Mouse (Mus musculus): Measurements from ENCODE around the gene Ttc16. TPM values are rescaled to one million over a fixed set of nuclear protein-coding genes. Genes with fewer than 3 reads are reported as not detected.

Ttc16 gene
- polyA plus RNA-seq, 1 experiment = 0.14 TPM

- Histone ChIP-seq H3K79me3 (ENCODE audit: low read depth) (no peaks in the 10 kb centered on the region), H3K27me3 (ENCODE audit: control insufficient read depth, insufficient read depth, insufficient read length) (no peaks in the 10 kb centered on the region), H3ac (ENCODE audit: control insufficient read depth, insufficient read length, low read depth) (no peak overlapping the region), H3K79me2 (ENCODE audit: control insufficient read depth, insufficient read depth) (no peaks in the 10 kb centered on the region), H3K36me3 (ENCODE audit: control insufficient read depth, insufficient read depth) (peaks cover 20% of the 10 kb centered on the region), H3K4me3 (ENCODE audit: insufficient read depth, poor library complexity, severe bottlenecking) (no peak overlapping the region)
- TF ChIP-seq CTCF (IDR thresholded peaks at IDR 0.05; ENCODE audit: control insufficient read depth, insufficient read depth, insufficient read length) (no peak), CEBPB (IDR thresholded peaks at IDR 0.05; ENCODE audit: low read depth) (peak; percentile 17)
Observed at GRCm38 (mm10) chr2:32791297-32791696, 15.9 kb upstream of the Ttc16 start.

- H3K79me2 ChIP-seq (ENCODE audit: control insufficient read depth, insufficient read depth) = no peaks in the 10 kb centered on the region
- no peaks in the 10 kb centered on the region for H3K79me3 ChIP-seq (ENCODE audit: low read depth)
- no peak for TF ChIP-seq CTCF (IDR thresholded peaks at IDR 0.05; ENCODE audit: control insufficient read depth, insufficient read depth, insufficient read length)
- TF ChIP-seq MYOD1 (IDR thresholded peaks at IDR 0.05; ENCODE audit: control insufficient read depth, insufficient read length, low read depth) = no peak
- no peak for TF ChIP-seq FOSL1 (IDR thresholded peaks at IDR 0.05; ENCODE audit: insufficient read depth, low read length, poor library complexity, severe bottlenecking)
- TF ChIP-seq USF1 (IDR thresholded peaks at IDR 0.05; ENCODE audit: low read depth) = no peak
- no peak overlapping the region for H3K4me3 ChIP-seq (ENCODE audit: insufficient read depth, poor library complexity, severe bottlenecking)
- H3ac ChIP-seq (ENCODE audit: control insufficient read depth, insufficient read length, low read depth) = no peak overlapping the region
- H3K36me3 ChIP-seq (ENCODE audit: control insufficient read depth, insufficient read depth) = peaks cover 13% of the 10 kb centered on the region
- no peaks in the 10 kb centered on the region for H3K27me3 ChIP-seq (ENCODE audit: control insufficient read depth, insufficient read depth, insufficient read length)
Observed at GRCm38 (mm10) chr2:32788581-32788980, 13.1 kb upstream of the Ttc16 start.

GRCm38 (mm10) chr2:32787176-32787575, 11.7 kb upstream of the Ttc16 start:
- TF ChIP-seq CTCF (IDR thresholded peaks at IDR 0.05; ENCODE audit: control insufficient read depth, insufficient read depth, insufficient read length) = no peak
- TF ChIP-seq MYOD1 (IDR thresholded peaks at IDR 0.05; ENCODE audit: control insufficient read depth, insufficient read length, low read depth) = no peak
- no peak for TF ChIP-seq MYOG (IDR thresholded peaks at IDR 0.05; ENCODE audit: control insufficient read depth, extremely low read depth, insufficient read length)
- TF ChIP-seq USF1 (IDR thresholded peaks at IDR 0.05; ENCODE audit: low read depth) = no peak
- TF ChIP-seq FOSL1 (IDR thresholded peaks at IDR 0.05; ENCODE audit: insufficient read depth, low read length, poor library complexity, severe bottlenecking) = no peak
- no peak for TF ChIP-seq MAX (IDR thresholded peaks at IDR 0.05)
- Histone ChIP-seq H3K79me2 (ENCODE audit: control insufficient read depth, insufficient read depth) (no peaks in the 10 kb centered on the region), H3K4me3 (ENCODE audit: insufficient read depth, poor library complexity, severe bottlenecking) (no peak overlapping the region), H3K79me3 (ENCODE audit: low read depth) (no peaks in the 10 kb centered on the region), H3K36me3 (ENCODE audit: control insufficient read depth, insufficient read depth) (peaks cover 6% of the 10 kb centered on the region), H3K27me3 (ENCODE audit: control insufficient read depth, insufficient read depth, insufficient read length) (no peaks in the 10 kb centered on the region), H3ac (ENCODE audit: control insufficient read depth, insufficient read length, low read depth) (no peak overlapping the region)

- Histone ChIP-seq H3K36me3 (ENCODE audit: control insufficient read depth, insufficient read depth) (peaks cover 1% of the 10 kb centered on the region), H3K4me3 (ENCODE audit: insufficient read depth, poor library complexity, severe bottlenecking) (no peak within 1 kb of the TSS), H3ac (ENCODE audit: control insufficient read depth, insufficient read length, low read depth) (no peak within 1 kb of the TSS), H3K79me3 (ENCODE audit: low read depth) (no peaks in the 10 kb centered on the region), H3K79me2 (ENCODE audit: control insufficient read depth, insufficient read depth) (no peaks in the 10 kb centered on the region), H3K27me3 (ENCODE audit: control insufficient read depth, insufficient read depth, insufficient read length) (no peaks in the 10 kb centered on the region)
- no peak for TF ChIP-seq CEBPB (IDR thresholded peaks at IDR 0.05; ENCODE audit: low read depth)
Observed at GRCm38 (mm10) chr2:32784048-32784681, 8.7 kb upstream of the Ttc16 start, which contains the start of gene Cfap157. Gene Cfap157, minus strand, starts transcription at chr2:32784428.

GRCm38 (mm10) chr2:32781710-32782109, 6.3 kb upstream of the Ttc16 start:
- peaks cover 15% of the 10 kb centered on the region for H3K79me2 ChIP-seq (ENCODE audit: control insufficient read depth, insufficient read depth)
- no peak overlapping the region for H3ac ChIP-seq (ENCODE audit: control insufficient read depth, insufficient read length, low read depth)
- peaks cover 3% of the 10 kb centered on the region for H3K79me3 ChIP-seq (ENCODE audit: low read depth)
- H3K36me3 ChIP-seq (ENCODE audit: control insufficient read depth, insufficient read depth) = peaks cover 23% of the 10 kb centered on the region
- no peak overlapping the region for H3K4me3 ChIP-seq (ENCODE audit: insufficient read depth, poor library complexity, severe bottlenecking)
- H3K27me3 ChIP-seq (ENCODE audit: control insufficient read depth, insufficient read depth, insufficient read length) = no peaks in the 10 kb centered on the region
- TF ChIP-seq CTCF (IDR thresholded peaks at IDR 0.05; ENCODE audit: control insufficient read depth, insufficient read depth, insufficient read length) = no peak
- no peak for TF ChIP-seq USF1 (IDR thresholded peaks at IDR 0.05; ENCODE audit: low read depth)
- no peak for TF ChIP-seq CEBPB (IDR thresholded peaks at IDR 0.05; ENCODE audit: low read depth)

GRCm38 (mm10) chr2:32779714-32780113, 4.3 kb upstream of the Ttc16 start:
- H3K4me3 ChIP-seq (ENCODE audit: insufficient read depth, poor library complexity, severe bottlenecking) = no peak overlapping the region
- no peaks in the 10 kb centered on the region for H3K27me3 ChIP-seq (ENCODE audit: control insufficient read depth, insufficient read depth, insufficient read length)
- TF ChIP-seq MYOD1 (IDR thresholded peaks at IDR 0.05; ENCODE audit: control insufficient read depth, insufficient read length, low read depth) = no peak
- TF ChIP-seq CEBPB (IDR thresholded peaks at IDR 0.05; ENCODE audit: low read depth) = no peak
- no peak for TF ChIP-seq MYOG (IDR thresholded peaks at IDR 0.05; ENCODE audit: control insufficient read depth, extremely low read depth, insufficient read length)
- no peak for TF ChIP-seq FOSL1 (IDR thresholded peaks at IDR 0.05; ENCODE audit: insufficient read depth, low read length, poor library complexity, severe bottlenecking)
- TF ChIP-seq MAX (IDR thresholded peaks at IDR 0.05) = no peak
- TF ChIP-seq USF1 (IDR thresholded peaks at IDR 0.05; ENCODE audit: low read depth) = no peak
- no peak for TF ChIP-seq CTCF (IDR thresholded peaks at IDR 0.05; ENCODE audit: control insufficient read depth, insufficient read depth, insufficient read length)
- H3K79me3 ChIP-seq (ENCODE audit: low read depth) = peaks cover 13% of the 10 kb centered on the region
- peaks cover 27% of the 10 kb centered on the region for H3K79me2 ChIP-seq (ENCODE audit: control insufficient read depth, insufficient read depth)
- H3ac ChIP-seq (ENCODE audit: control insufficient read depth, insufficient read length, low read depth) = no peak overlapping the region
- peaks cover 24% of the 10 kb centered on the region for H3K36me3 ChIP-seq (ENCODE audit: control insufficient read depth, insufficient read depth)

All from C2C12 (cell line).